Mouse (Mus musculus) cerebellum, adult 9-10 months (tissue): ENCODE data around the gene Fbxw26.
"Not testable (repeated sequence)": the region's sequence is repeated elsewhere in the genome, so short reads cannot be mapped to it uniquely, and the experiment has no call there.

ENCODE experiments used
- DNase-seq: peaks from one replicate; pipeline ENCODE4 v3.0.0; 2022

Fbxw26 gene

GRCm38 (mm10) chr9:109745989-109746388 lies at the start of gene Fbxw26:
Fbxw26 (minus strand) TSS chr9:109746089.
- not testable (repeated sequence) for DNase-seq

- DNase-seq, result no peak
Measured at GRCm38 (mm10) chr9:109795221-109795620, 49.3 kb upstream of the Fbxw26 start.

- not testable (repeated sequence) for DNase-seq
Measured at GRCm38 (mm10) chr9:109790570-109790969, 44.7 kb upstream of the Fbxw26 start, which contains the start of gene Fbxw27. Fbxw27 (minus strand) TSS chr9:109790670.

GRCm38 (mm10) chr9:109766841-109767240 lies 21.0 kb upstream of the Fbxw26 start:
- not testable (repeated sequence) for DNase-seq

- not testable (repeated sequence) for DNase-seq
Measured at GRCm38 (mm10) chr9:109702600-109702999, 43.3 kb downstream of the Fbxw26 start, which contains the start of gene Fbxw18. Fbxw18 (minus strand) TSS chr9:109702700.

GRCm38 (mm10) chr9:109685299-109685698 lies 60.6 kb downstream of the Fbxw26 start:
- DNase-seq, result peak; percentile 13
